Mouse (Mus musculus): ENCODE measurements at regions not wholly inside any gene's neighbourhood (a gene's known extent, or its start where the extent isn't known, plus 50 kb on each side); places are given as distances from the start of the nearest gene placed in this dataset.

GRCm38 (mm10) chr10:99556353-99557036, 203.0 kb downstream of the Csl start:
- Histone ChIP-seq H3K79me2 (replicated peaks; ENCODE audit: control insufficient read depth, insufficient read depth, low read length) (no peaks in the 10 kb centered on the region), H3K27me3 (ENCODE audit: control insufficient read depth, insufficient read depth, low read length) (no peaks in the 10 kb centered on the region), H3K4me3 (no peak overlapping the region), H3K36me3 (ENCODE audit: control insufficient read depth, insufficient read depth, low read length) (no peaks in the 10 kb centered on the region), H3K9ac (ENCODE audit: low read depth, low read length) (no peak overlapping the region), H3K27ac (no peak overlapping the region), H3K4me1 (ENCODE audit: control insufficient read depth, insufficient read depth, low read length) (no peaks in the 10 kb centered on the region; the same call in 1 of the 2 replicates)
- DNase-seq = no peak
- WGBS = 67% methylated on average over 11 of the region's 11 CpGs
- TF ChIP-seq POLR2A (IDR thresholded peaks at IDR 0.05; ENCODE audit: insufficient read depth, low read depth, low read length) (no peak), CTCF (IDR thresholded peaks at IDR 0.05) (no peak), EP300 (IDR thresholded peaks at IDR 0.05; ENCODE audit: insufficient read depth, low read depth, low read length) (no peak)
- intact Hi-C loops (cut with DNase I) = no loop called here

GRCm38 (mm10) chr10:99558656-99559055, 200.8 kb downstream of the Csl start:
- TF ChIP-seq POLR2A (IDR thresholded peaks at IDR 0.05; ENCODE audit: insufficient read depth, low read depth, low read length) = no peak
- no peak for TF ChIP-seq EP300 (IDR thresholded peaks at IDR 0.05; ENCODE audit: insufficient read depth, low read depth, low read length)
- no peak for TF ChIP-seq CTCF (IDR thresholded peaks at IDR 0.05)
- H3K4me1 ChIP-seq (ENCODE audit: control insufficient read depth, insufficient read depth, low read length) = no peaks in the 10 kb centered on the region; the same call in 1 of the 2 replicates

GRCm38 (mm10) chr10:99561166-99561818, 198.2 kb downstream of the Csl start:
- no peak overlapping the region for H3K4me3 ChIP-seq
- peak in 1 of 2 experiments; percentile 16 for DNase-seq
- TF ChIP-seq POLR2A (IDR thresholded peaks at IDR 0.05; ENCODE audit: insufficient read depth, low read depth, low read length) (no peak), EP300 (IDR thresholded peaks at IDR 0.05; ENCODE audit: insufficient read depth, low read depth, low read length) (no peak), CTCF (IDR thresholded peaks at IDR 0.05) (no peak)
- no peak overlapping the region for H3K9ac ChIP-seq (ENCODE audit: low read depth, low read length)
- no peaks in the 10 kb centered on the region for H3K79me2 ChIP-seq (replicated peaks; ENCODE audit: control insufficient read depth, insufficient read depth, low read length)
- no peak overlapping the region for H3K27ac ChIP-seq
- intact Hi-C loops (cut with DNase I) = no loop called here
- no peaks in the 10 kb centered on the region for H3K4me1 ChIP-seq (ENCODE audit: control insufficient read depth, insufficient read depth, low read length)
- no peaks in the 10 kb centered on the region for H3K27me3 ChIP-seq (ENCODE audit: control insufficient read depth, insufficient read depth, low read length)
- no peaks in the 10 kb centered on the region for H3K36me3 ChIP-seq (ENCODE audit: control insufficient read depth, insufficient read depth, low read length)
- 41% methylated on average over 11 of the region's 11 CpGs for WGBS

More at GRCm38 (mm10) chr10:99558656-99559055, 200.8 kb downstream of the Csl start:
- Histone ChIP-seq H3K36me3 (ENCODE audit: control insufficient read depth, insufficient read depth, low read length) (no peaks in the 10 kb centered on the region), H3K9ac (ENCODE audit: low read depth, low read length) (no peak overlapping the region), H3K79me2 (replicated peaks; ENCODE audit: control insufficient read depth, insufficient read depth, low read length) (no peaks in the 10 kb centered on the region), H3K4me3 (no peak overlapping the region), H3K27me3 (ENCODE audit: control insufficient read depth, insufficient read depth, low read length) (no peaks in the 10 kb centered on the region), H3K27ac (no peak overlapping the region)
- intact Hi-C loops (cut with DNase I) = no loop called here
- WGBS = 89% methylated on average over 5 of the region's 5 CpGs
- DNase-seq = no peak

- Histone ChIP-seq H3K36me3 (ENCODE audit: control insufficient read depth, insufficient read depth, low read length) (no peaks in the 10 kb centered on the region), H3K27me3 (ENCODE audit: control insufficient read depth, insufficient read depth, low read length) (no peaks in the 10 kb centered on the region), H3K9ac (ENCODE audit: low read depth, low read length) (no peak overlapping the region), H3K27ac (no peak overlapping the region), H3K79me2 (replicated peaks; ENCODE audit: control insufficient read depth, insufficient read depth, low read length) (no peaks in the 10 kb centered on the region), H3K4me3 (no peak overlapping the region), H3K4me1 (ENCODE audit: control insufficient read depth, insufficient read depth, low read length) (peaks cover 3% of the 10 kb centered on the region)
- TF ChIP-seq POLR2A (IDR thresholded peaks at IDR 0.05; ENCODE audit: insufficient read depth, low read depth, low read length) (no peak), EP300 (IDR thresholded peaks at IDR 0.05; ENCODE audit: insufficient read depth, low read depth, low read length) (no peak), CTCF (IDR thresholded peaks at IDR 0.05) (no peak)
- 91% methylated on average over 4 of the region's 4 CpGs for WGBS
- intact Hi-C loops (cut with DNase I) = no loop called here
- no peak for DNase-seq
These were observed 194.9 kb downstream of the Csl start for GRCm38 (mm10) chr10:99564605-99565004.

GRCm38 (mm10) chr10:99568424-99568823, 191.0 kb downstream of the Csl start:
- no peak overlapping the region for H3K9ac ChIP-seq (ENCODE audit: low read depth, low read length)
- peak; percentile 25 to 39 for DNase-seq
- H3K36me3 ChIP-seq (ENCODE audit: control insufficient read depth, insufficient read depth, low read length) = no peaks in the 10 kb centered on the region
- H3K27ac ChIP-seq = no peak overlapping the region
- no peaks in the 10 kb centered on the region for H3K79me2 ChIP-seq (replicated peaks; ENCODE audit: control insufficient read depth, insufficient read depth, low read length)
- 19% methylated on average over 5 of the region's 5 CpGs for WGBS
- peaks cover 5% of the 10 kb centered on the region for H3K4me1 ChIP-seq (ENCODE audit: control insufficient read depth, insufficient read depth, low read length)
- TF ChIP-seq EP300 (IDR thresholded peaks at IDR 0.05; ENCODE audit: insufficient read depth, low read depth, low read length) = no peak
- no peak for TF ChIP-seq POLR2A (IDR thresholded peaks at IDR 0.05; ENCODE audit: insufficient read depth, low read depth, low read length)
- no peak for TF ChIP-seq CTCF (IDR thresholded peaks at IDR 0.05)
- H3K4me3 ChIP-seq = no peak overlapping the region
- intact Hi-C loops (cut with DNase I) = no loop called here
- H3K27me3 ChIP-seq (ENCODE audit: control insufficient read depth, insufficient read depth, low read length) = no peaks in the 10 kb centered on the region

- Histone ChIP-seq H3K4me3 (no peak overlapping the region), H3K27ac (no peak overlapping the region), H3K27me3 (ENCODE audit: control insufficient read depth, insufficient read depth, low read length) (no peaks in the 10 kb centered on the region), H3K9ac (ENCODE audit: low read depth, low read length) (no peak overlapping the region), H3K4me1 (ENCODE audit: control insufficient read depth, insufficient read depth, low read length) (peaks cover 5% of the 10 kb centered on the region), H3K36me3 (ENCODE audit: control insufficient read depth, insufficient read depth, low read length) (no peaks in the 10 kb centered on the region), H3K79me2 (replicated peaks; ENCODE audit: control insufficient read depth, insufficient read depth, low read length) (no peaks in the 10 kb centered on the region)
- peak in 1 of 2 experiments; percentile 20 for DNase-seq
- intact Hi-C loops (cut with DNase I) = loop anchor here (10.0 kb wide), 1 partner anchor 235 kb away; no protein-coding TSS in a partner anchor
- WGBS = 26% methylated on average over 2 of the region's 2 CpGs
- TF ChIP-seq POLR2A (IDR thresholded peaks at IDR 0.05; ENCODE audit: insufficient read depth, low read depth, low read length) = no peak
- no peak for TF ChIP-seq EP300 (IDR thresholded peaks at IDR 0.05; ENCODE audit: insufficient read depth, low read depth, low read length)
- no peak for TF ChIP-seq CTCF (IDR thresholded peaks at IDR 0.05)
These were observed 189.3 kb downstream of the Csl start for GRCm38 (mm10) chr10:99570190-99570589.
